Mouse (Mus musculus) lung, adult 2 months (tissue): ENCODE measurements around the gene Robo1.

Experiments
- CTCF ChIP-seq: fragments of 200-500 bp; IDR thresholded peaks from 2 replicates; pipeline ENCODE4 v1.5.1; 2011; ENCODE audit warnings: mild to moderate bottlenecking, low read length, control low read depth; ENCODE audit not compliant: insufficient read depth
- POLR2A ChIP-seq: fragments of 200-500 bp; IDR thresholded peaks from 2 replicates; pipeline ENCODE4 v1.6.1; 2011; ENCODE audit warnings: low read depth, mild to moderate bottlenecking, control low read depth, low read length, borderline replicate concordance; ENCODE audit errors: extremely low read depth

DNA sequence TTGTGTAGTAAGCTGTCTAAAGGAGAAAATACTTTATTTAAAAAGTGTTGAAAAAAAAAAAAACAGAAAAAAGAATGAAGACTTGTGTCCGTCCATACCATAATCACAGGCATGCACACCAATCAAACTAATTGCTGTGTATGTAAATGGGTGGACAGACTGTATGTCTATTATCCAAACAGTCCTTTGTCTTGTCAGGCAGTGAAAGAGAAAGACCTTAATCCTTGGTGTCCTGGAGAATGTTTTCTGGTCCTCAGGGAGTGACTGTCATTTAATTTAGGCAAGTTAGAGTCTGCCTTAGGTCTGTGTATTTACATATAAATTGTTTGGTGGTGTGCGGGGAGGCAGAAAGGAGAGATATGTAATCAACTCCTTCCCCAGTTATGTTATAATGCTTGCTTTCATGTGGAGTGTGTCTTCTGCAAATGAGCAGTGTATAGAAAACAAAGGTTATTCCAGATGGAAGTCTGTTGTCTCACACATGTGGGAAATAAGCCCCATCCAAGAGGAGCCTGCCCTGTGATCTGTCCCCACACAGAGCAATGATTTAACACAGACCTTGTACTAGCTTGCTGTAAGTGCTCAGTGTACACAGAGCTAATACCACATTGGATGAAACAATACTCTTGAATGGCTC, 162.0 kb downstream of the Robo1 start:
- TF ChIP-seq POLR2A (no peak), CTCF (no peak)
